Mouse (Mus musculus): ENCODE measurements around the gene Dlx2. TPM values are rescaled to one million over a fixed set of nuclear protein-coding genes. Genes with fewer than 3 reads are reported as not detected.
A peak's percentile ranks its signal among the peaks of the same experiment; 100 is the strongest.

The Dlx2 gene
- total RNA-seq, 2 experiments from 2014 or later = 20.6 to 22.4 TPM

- no peak for DNase-seq
- intact Hi-C loops (cut with DNase I) = loop anchor here (10.0 kb wide), 1 partner anchor 297 kb away; no protein-coding TSS in a partner anchor
Measured at GRCm38 (mm10) chr2:71541418-71542226, 4.9 kb downstream of the Dlx2 start.

- intact Hi-C loops (cut with DNase I) = loop anchor here (10.0 kb wide), 1 partner anchor 296 kb away; no protein-coding TSS in a partner anchor
- no peak for DNase-seq
Measured at GRCm38 (mm10) chr2:71540611-71541417, 5.7 kb downstream of the Dlx2 start.

- intact Hi-C loops (cut with DNase I) = loop anchor here (10.0 kb wide), 1 partner anchor 970 kb away; no protein-coding TSS in a partner anchor
Measured at GRCm38 (mm10) chr2:71534242-71535052, 12.1 kb downstream of the Dlx2 start.

GRCm38 (mm10) chr2:71533094-71533493, 13.5 kb downstream of the Dlx2 start:
- no peak for DNase-seq
- intact Hi-C loops (cut with DNase I) = loop anchor here (10.0 kb wide), 1 partner anchor 968 kb away; no protein-coding TSS in a partner anchor

More at GRCm38 (mm10) chr2:71534242-71535052, 12.1 kb downstream of the Dlx2 start:
- DNase-seq = no peak

GRCm38 (mm10) chr2:71531990-71532970, 14.3 kb downstream of the Dlx2 start:
- intact Hi-C loops (cut with DNase I) = loop anchor here (10.0 kb wide), 1 partner anchor 967 kb away; no protein-coding TSS in a partner anchor
- DNase-seq = no peak

GRCm38 (mm10) chr2:71531124-71531590, 15.4 kb downstream of the Dlx2 start:
- intact Hi-C loops (cut with DNase I) = loop anchor here (10.0 kb wide), 1 partner anchor 966 kb away; no protein-coding TSS in a partner anchor
- no peak for DNase-seq

GRCm38 (mm10) chr2:71530391-71531123, 16.0 kb downstream of the Dlx2 start:
- intact Hi-C loops (cut with DNase I) = loop anchor here (10.0 kb wide), 1 partner anchor 966 kb away; no protein-coding TSS in a partner anchor

GRCm38 (mm10) chr2:71529511-71530351, 16.8 kb downstream of the Dlx2 start:
- intact Hi-C loops (cut with DNase I) = loop anchor here (10.0 kb wide), 2 partner anchors 275 to 965 kb away; no protein-coding TSS in a partner anchor
- peak; percentile 61 for DNase-seq

More at GRCm38 (mm10) chr2:71530391-71531123, 16.0 kb downstream of the Dlx2 start:
- DNase-seq = no peak

GRCm38 (mm10) chr2:71528714-71529510, 17.6 kb downstream of the Dlx2 start:
- intact Hi-C loops (cut with DNase I) = loop anchor here (10.0 kb wide), 1 partner anchor 274 kb away; no protein-coding TSS in a partner anchor
- no peak for DNase-seq

GRCm38 (mm10) chr2:71528014-71528713, 18.4 kb downstream of the Dlx2 start, which contains the start of gene Dlx1:
Gene Dlx1 (plus strand): TSS chr2:71528113.
- no peak for DNase-seq
- intact Hi-C loops (cut with DNase I) = loop anchor here (10.0 kb wide), 1 partner anchor 273 kb away; no protein-coding TSS in a partner anchor

- intact Hi-C loops (cut with DNase I) = loop anchor here (10.0 kb wide), 1 partner anchor 273 kb away; no protein-coding TSS in a partner anchor
- DNase-seq = no peak
Measured at GRCm38 (mm10) chr2:71527323-71528013, 19.1 kb downstream of the Dlx2 start.

- DNase-seq = no peak
- intact Hi-C loops (cut with DNase I) = loop anchor here (10.0 kb wide), 1 partner anchor 272 kb away; no protein-coding TSS in a partner anchor
Measured at GRCm38 (mm10) chr2:71526595-71527322, 19.8 kb downstream of the Dlx2 start.

- intact Hi-C loops (cut with DNase I) = loop anchor here (10.0 kb wide), 1 partner anchor 270 kb away; no protein-coding TSS in a partner anchor
- no peak for DNase-seq
Measured at GRCm38 (mm10) chr2:71524763-71525162, 21.8 kb downstream of the Dlx2 start.

GRCm38 (mm10) chr2:71523431-71523830, 23.1 kb downstream of the Dlx2 start:
- intact Hi-C loops (cut with DNase I) = loop anchor here (10.0 kb wide), 1 partner anchor 269 kb away; no protein-coding TSS in a partner anchor
- DNase-seq = no peak
